Mouse (Mus musculus) ovary, adult 18-20 months (tissue): Measurements from ENCODE around the gene B630019K06Rik.
"Not testable (repeated sequence)": the region's sequence is repeated elsewhere in the genome, so short reads cannot be mapped to it uniquely, and the experiment has no call there.

Experiments used
- DNase-seq: peaks from one replicate; pipeline ENCODE4 v3.0.0; 2022; ENCODE audit warnings: low spot score, mixed read lengths

Gene B630019K06Rik

GRCm38 (mm10) chrX:8892343-8893155, at the start of gene B630019K06Rik:
Gene B630019K06Rik, plus strand, starts transcription at chrX:8892382.
- DNase-seq: peak; percentile 76

DNA sequence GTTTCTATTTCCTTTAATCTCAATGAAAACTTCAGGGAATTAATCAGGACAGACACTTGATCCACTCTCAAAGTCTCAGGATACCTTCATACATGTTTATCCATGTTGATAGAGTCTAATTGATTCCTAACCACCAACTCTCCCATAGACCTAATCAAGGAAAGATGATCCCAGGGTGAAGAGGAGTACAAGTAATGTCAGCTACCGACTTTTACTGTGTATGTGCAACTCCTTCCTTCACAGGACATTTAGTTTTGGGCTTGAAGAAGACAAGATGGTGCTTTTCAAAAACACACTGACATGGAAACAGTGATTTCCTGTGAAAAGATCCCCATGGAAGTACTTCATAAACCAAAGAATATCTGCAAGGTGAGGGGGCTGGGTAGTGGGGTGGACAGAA, 48.5 kb upstream of the B630019K06Rik start, which contains the start of gene Gm6592:
Gene Gm6592 (plus strand): TSS at position 301 of the 400 bp plus-strand sequence.
- no peak for DNase-seq

- DNase-seq: no peak
These were observed 39.7 kb upstream of the B630019K06Rik start for GRCm38 (mm10) chrX:8852486-8852885.

DNA sequence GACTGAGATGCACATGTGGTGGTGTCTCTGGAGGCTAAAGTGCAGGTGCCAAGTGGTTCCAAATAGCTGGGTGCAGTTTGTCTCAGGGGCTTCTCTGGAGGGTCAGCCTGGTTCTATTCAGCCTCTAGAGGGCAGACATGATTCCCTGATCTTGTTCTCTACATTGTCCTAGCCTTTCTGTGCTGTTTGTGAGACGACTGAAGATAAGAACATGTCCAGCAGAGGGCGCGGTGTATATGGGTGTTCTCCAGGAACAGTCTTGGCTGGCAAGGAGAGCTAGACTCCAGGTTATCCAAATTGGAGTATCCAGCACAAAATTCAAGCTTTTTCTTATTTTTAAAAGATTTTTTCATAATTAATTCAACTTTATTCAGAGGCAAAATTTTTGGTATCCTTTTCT, 27.9 kb upstream of the B630019K06Rik start:
- peak; percentile 16 for DNase-seq

- DNase-seq: not testable (repeated sequence)
These were observed 18.2 kb upstream of the B630019K06Rik start, which contains the start of gene Gm5751 for GRCm38 (mm10) chrX:8873953-8874352. Gene Gm5751, plus strand, starts transcription at chrX:8874253.

DNA sequence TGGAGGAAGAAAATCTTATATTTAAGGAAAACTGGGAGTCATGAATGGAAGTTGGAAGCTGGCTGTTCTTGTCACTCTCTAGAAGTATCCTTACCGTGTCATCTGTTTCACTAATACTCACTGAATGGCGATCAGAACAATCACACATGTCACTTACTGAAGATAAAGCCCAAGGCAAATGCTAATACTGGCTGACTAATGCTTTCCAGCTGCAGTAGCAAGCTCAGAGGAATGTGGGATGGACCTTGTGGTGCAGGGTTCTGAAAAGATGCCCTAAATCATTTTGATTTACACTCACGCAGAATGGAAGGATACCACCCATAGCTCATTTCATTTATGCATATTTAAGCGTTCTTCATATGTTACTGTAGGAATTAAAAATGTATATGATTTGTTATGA, 7.8 kb upstream of the B630019K06Rik start:
- DNase-seq: no peak

GRCm38 (mm10) chrX:8891975-8892342, 223 bp upstream of the B630019K06Rik start:
- DNase-seq: no peak

DNA sequence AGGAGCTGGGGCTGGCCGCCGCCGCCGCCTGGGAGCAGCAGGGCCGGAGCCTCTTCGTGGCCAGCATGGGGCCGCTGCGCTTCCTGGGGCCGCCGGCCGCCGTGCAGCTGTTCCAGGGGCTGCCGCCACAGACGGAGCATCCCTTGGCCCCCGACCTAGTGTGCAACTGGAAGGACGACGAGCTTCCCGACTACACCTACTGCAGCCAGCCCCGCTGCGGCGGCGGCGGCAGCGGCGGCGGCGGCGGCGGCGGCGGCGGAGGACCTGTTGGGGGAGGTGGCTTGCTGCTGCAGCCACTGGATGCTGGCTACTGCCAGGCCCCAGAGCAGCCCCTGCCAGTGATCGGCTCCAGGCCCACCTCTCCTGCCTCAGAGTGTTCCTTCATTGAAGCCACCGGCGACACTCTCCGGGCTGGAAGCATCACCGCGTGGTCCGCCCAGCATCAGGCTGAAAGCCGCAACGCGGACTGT, 1.0 kb downstream of the B630019K06Rik start:
- DNase-seq: no peak

DNA sequence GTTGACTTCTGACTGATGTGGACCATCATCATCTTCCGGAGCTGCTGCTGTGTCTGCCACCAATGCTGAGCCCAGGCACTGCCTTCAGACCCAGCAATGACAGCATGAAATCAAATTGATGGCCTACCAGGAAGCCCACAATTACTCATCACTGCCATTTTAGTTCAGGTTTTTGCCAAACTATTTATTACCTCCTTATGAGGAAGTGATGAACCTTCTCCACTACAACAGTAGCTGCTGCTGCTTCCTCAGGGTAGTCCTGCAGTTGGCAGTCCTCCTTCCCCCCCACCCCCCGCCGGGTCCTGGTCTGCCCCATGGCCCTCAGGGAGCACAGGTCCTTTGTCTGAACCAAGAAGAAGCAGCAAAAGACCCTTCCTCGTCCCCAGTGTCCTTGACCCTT, 8.6 kb downstream of the B630019K06Rik start:
- DNase-seq: no peak

GRCm38 (mm10) chrX:8901906-8902472, 9.8 kb downstream of the B630019K06Rik start:
- no peak for DNase-seq

DNA sequence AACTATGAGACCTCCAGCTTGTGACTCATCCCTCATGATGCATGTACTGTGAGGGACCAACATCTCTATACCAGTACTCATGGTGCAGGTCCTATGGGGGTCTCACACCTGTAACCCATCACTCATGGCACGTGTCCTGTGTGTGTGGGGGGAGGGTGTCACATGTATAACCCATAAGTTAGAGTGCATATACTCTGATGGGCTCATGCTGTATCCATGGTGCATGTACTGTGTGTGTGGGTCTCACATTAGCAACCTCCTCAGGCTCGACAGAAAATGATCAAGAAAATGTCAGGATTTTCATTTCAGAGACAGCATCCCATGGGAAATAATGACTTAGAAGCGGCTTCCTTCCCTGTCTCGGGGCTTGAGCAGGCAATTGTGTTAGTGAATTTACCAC, 28.9 kb downstream of the B630019K06Rik start:
- no peak for DNase-seq

GRCm38 (mm10) chrX:8921813-8922607, 29.8 kb downstream of the B630019K06Rik start:
- no peak for DNase-seq

- DNase-seq: no peak
These were observed 35.1 kb downstream of the B630019K06Rik start for GRCm38 (mm10) chrX:8927308-8927707.

- no peak for DNase-seq
These were observed 51.9 kb downstream of the B630019K06Rik start for GRCm38 (mm10) chrX:8944041-8944440.
